Mouse (Mus musculus) hematopoietic stem cell, adult 5-6 weeks (primary cell): ENCODE results near the gene Ccdc103. TPM values are rescaled to one million over a fixed set of nuclear protein-coding genes. Genes with fewer than 3 reads are reported as not detected.
A peak's percentile ranks its signal among the peaks of the same experiment; 100 is the strongest.

ENCODE experiments used
- ATAC-seq, 2 experiments: fragments of 125-278 bp in 1 of 2; replicated peaks in 1 of 2; 2 replicates each; pipeline ENCODE4 v1.8.0; 2016 to 2017; ENCODE audit warnings: inconsistent platforms in 2 of 2, mild to moderate bottlenecking in 2 of 2, moderate number of reproducible peaks in 2 of 2, low read depth in 1 of 2, moderate TSS enrichment in 1 of 2; ENCODE audit not compliant: low FRiP score in 2 of 2, poor library complexity in 2 of 2, severe bottlenecking in 2 of 2, insufficient read depth in 1 of 2, low TSS enrichment in 1 of 2
- total RNA-seq: library from RNA; stranded (forward); fragments of 172-1452, 232-1000 nt; gene quantifications from 2 replicates; pipeline ENCODE4 v1.2.3, GENCODE M21; 2017

Gene Ccdc103
- total RNA-seq, result 1.5 TPM in 1 of 2 replicates, not detected in the other

DNA sequence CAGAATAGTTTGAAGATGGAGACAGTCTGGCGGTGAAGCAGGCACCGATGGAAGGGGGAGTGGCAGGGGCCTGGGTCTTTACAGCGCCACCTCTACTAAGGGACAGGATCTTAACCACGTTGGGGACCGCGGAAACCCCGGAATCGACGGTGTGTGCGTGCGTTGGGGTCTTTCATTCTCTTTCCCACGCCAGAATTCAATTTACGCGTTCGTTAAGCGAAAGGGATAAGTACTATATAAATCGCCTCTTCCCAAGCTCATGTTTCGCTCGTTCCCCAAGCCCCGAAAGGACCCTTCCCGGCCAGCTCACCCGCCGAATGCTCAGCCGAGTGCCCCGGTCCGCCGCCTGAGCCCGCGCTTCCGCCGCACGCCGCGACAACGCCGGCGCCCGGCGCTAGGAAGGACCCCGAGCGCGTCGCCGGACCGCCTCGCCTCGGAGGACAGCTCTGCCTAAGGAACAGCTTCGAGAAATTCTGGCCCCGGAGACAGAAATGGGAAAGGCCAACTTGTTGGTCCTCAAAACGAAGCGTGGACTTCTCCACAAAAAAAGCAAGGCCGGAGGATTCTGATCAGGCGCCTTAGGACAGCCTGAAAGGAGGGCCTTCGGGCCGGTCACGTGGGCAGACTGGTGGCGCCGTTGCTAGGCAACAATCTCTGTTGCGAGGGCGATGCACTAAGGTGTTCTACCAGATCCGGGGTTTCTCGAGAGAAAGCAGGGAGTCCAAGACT is at the start of gene Ccdc103, which contains the start of gene Eftud2:
Ccdc103 (plus strand) TSS at position 620 of the 729 bp plus-strand sequence.
Eftud2 (minus strand) TSS at position 401 of the 729 bp plus-strand sequence.
- peak; percentile 90 for ATAC-seq

DNA sequence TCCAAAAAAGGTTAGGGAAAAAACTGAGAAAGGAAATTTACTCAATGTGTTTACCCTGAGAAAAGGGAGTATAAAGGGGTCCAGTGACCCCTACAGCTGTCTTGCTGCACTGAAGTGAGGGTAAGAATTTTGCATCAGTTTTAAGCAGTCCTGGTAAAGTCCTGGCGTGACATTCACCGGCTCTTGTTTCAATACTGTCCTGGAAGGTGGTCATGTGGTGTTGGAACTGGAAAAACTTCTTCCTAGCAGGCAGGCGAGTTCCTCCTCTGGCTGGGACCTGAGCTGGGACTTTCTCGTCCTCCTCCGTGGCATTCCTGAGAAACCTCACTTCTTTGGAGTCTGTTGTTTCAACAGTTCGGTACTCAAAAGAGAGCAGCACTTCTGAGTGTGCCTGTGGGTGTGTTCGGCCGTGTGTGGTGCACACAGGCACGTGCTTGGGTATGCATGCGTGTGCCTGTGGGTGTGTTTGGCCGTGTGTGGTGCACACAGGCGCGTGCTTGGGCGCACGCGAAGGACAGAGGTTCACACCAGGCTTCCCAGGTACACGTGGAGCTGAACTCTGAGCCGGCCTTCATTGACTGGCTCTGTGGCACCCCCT is 48.2 kb upstream of the Ccdc103 start:
- no peak for ATAC-seq

DNA sequence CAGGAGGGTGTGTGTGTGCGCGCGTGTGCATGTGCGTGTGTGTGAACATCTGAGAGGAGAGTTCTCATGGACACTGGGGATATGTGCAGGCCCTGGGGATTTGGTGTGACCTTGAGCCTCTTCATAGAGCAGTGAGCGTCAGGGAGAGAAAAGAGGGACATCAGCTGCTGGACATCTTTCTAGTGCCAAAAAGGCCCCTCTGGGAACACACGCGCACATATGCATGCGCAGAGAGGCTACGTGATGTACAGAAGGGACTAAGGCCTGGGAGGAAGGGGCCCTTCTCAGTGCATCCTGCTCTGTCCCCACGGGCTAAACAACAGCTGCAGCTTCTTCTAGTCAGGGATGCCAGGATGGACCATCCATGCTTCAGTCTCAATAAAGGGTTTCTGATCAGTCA is 46.8 kb upstream of the Ccdc103 start:
- no peak for ATAC-seq

- no peak for ATAC-seq
Measured at GRCm38 (mm10) chr11:102835549-102835948, 45.5 kb upstream of the Ccdc103 start, which contains the start of gene Higd1b. Gene Higd1b (plus strand): TSS chr11:102835849.

- no peak for ATAC-seq
Measured at GRCm38 (mm10) chr11:102836146-102836545, 44.9 kb upstream of the Ccdc103 start.

DNA sequence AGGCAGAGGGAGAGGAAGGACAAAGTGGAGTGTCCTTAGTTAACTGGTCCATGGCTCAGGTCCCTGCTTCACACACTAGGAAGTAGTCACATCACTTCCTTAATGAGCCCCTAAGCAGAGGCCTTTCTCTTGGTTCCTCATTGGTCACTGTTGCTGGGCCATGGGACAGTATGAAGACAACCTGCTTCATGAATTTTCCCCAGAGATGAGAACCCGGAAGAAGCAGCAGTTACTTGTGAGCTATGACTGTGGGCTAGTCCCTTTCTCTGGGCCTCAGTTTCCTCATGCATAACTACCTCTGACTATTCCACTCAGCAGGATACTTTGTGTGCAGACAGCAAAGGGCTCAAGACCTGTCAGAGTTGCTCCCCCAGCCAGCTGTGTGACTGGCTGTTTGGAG is 43.6 kb upstream of the Ccdc103 start:
- no peak for ATAC-seq

GRCm38 (mm10) chr11:102838126-102838525 is 42.9 kb upstream of the Ccdc103 start:
- no peak for ATAC-seq

DNA sequence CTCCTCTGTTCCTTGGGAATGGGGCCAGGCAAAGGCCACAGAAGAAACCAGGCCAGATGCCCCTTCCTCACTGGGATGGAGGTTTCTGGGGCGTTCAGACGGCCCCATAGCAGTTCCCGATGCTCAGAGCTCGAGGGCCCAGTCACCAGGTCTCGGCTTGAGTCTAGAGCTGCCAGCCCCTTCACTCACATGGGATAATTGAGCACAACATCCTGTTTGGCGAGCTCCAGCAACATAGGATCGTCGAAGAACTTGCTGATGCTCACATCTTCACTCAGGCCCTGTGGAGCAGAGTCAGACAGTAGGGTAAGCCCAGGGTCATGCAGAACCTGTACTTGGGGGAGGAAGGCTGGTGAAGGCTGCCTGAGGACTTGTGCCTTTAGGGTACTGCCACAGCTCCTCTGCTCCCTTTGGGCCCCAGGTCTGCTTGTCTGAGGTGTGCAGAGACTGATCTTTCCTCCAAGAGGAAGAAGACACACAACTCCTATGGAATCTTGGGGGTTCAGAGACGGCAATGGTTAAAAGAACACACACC is 42.3 kb upstream of the Ccdc103 start:
- no peak for ATAC-seq

DNA sequence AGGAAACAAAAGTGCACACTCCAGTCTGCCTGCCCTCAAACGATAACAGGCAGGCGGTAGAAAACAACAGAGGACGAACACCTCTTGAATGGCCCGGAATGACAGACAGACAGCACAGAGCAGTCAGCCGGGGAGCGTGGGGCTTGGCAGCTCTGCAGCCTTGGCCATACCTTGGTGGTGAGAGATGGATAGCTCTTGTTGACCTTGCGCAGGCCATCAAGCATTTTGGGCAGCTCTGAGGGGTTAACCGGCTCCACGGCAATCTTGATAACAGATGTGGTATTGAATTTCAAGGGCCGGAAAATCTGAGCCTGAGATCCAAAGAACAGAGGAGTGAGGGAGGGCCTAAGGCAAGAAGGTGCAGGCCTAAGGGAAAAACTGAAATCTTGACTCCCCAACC is 35.1 kb upstream of the Ccdc103 start:
- ATAC-seq, result no peak

DNA sequence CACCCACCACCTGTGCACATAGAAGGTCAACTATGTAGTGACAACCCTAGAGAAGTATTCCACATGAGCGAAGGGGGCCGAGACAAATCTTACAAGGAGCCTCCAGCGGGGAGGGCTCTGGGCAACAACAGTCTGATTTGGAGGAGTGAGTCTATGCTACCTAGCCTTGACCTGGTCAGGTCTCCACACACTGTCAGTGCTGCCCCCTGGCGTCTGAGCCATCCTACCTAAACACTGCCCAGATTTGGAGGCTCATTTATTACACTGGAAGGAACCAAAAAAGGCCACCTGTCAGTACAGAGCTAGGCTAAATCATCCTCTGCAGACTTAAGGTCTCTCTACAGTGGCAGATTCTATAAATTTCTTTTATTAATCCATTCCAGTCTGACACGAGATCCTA is 29.1 kb upstream of the Ccdc103 start:
- 0 out of 4 replicates have a peak, but pooled peaks have one; percentile 21 to 32 for ATAC-seq

DNA sequence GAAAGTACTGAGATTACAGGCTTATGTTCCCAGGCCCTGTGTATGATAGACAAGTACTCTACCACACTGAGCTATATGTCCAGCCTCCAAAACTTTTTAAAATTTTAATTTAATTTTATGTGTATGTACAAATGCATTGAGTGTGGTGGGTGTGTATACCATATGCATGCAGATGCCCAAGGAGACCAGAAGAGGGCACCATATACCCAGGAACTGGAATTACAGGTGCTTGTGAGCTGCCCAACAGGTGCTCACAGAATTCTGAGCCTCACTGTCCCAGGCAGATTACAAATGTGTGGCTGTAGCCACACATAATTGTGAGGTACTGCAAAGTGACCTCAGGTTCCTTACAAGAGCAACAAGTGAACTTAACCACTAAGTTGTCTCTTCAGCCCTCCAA is 27.2 kb upstream of the Ccdc103 start:
- ATAC-seq, result no peak

- ATAC-seq, result no peak
Measured at GRCm38 (mm10) chr11:102855941-102856340, 25.1 kb upstream of the Ccdc103 start.

DNA sequence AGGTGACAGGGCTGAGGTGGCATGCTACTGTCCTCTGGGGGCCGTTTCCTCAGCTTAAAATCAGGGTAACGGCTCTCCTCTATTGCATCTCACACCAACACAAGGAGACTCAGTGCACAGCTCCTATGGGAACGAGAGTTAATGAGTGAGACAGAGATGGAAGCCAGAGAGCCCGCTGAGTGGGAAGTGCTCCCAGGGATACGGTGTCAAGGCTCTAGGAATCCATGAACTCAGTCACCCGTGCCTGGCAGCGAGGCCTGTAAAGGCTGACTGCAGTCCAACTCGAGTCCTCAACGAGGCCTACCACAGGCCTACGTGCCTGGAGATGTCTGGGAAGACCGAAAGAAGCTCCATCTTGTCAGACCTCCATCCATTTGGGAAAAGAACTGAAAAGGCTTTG is 22.1 kb upstream of the Ccdc103 start:
- no peak for ATAC-seq

DNA sequence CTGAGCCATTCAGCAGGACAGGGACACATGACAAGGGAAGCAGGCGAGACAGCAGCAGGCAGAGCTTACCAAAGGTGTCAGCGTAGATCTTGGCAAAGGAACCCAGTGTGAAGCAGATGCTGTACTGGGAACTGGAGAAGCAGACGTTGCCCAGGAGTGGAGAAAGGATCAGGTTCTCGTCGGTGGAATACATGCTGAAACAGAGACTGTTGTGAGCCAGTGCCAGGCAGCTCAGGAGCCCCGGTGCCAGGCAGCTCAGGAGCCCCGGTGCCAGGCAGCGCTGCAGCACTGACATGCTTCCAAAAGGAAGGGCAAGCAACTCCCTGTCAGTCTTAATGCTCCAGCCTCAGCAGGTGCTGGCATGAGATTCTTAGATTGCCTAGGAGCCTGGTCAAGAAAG is 21.1 kb upstream of the Ccdc103 start:
- no peak for ATAC-seq

GRCm38 (mm10) chr11:102864272-102864671 is 16.7 kb upstream of the Ccdc103 start:
- ATAC-seq, result peak; percentile 53 to 81; a peak in 1 of 4 replicates

- ATAC-seq, result no peak
Measured at GRCm38 (mm10) chr11:102874801-102875334, 6.1 kb upstream of the Ccdc103 start.

DNA sequence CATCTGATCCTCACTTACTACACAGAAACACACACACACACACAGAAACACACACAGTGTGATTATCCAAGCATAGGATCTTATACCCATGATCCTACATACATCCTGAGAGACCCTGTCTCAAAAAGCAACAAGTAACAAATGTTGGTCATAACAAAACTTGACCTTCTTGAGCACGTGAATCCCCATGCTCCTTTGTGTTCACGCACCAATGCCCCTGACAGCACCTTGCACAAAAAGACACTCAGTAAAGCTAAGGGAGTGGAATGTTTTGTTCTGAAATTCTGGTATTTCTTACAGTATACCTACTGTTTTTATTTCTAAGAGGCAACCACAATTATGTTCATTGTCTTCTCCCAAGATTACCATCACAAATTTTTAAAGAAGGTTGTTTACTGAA is 1.4 kb upstream of the Ccdc103 start:
- ATAC-seq, result no peak
